Mouse (Mus musculus) liver, embryonic 16.5 days (tissue): Measurements from ENCODE around the gene Vmn2r12. TPM values are rescaled to one million over a fixed set of nuclear protein-coding genes. Genes with fewer than 3 reads are reported as not detected.
"Not testable (repeated sequence)": the region's sequence is repeated elsewhere in the genome, so short reads cannot be mapped to it uniquely, and the experiment has no call there.

ENCODE experiments used
- ATAC-seq: fragments of 200-750 bp; cut with Nextera tagmentation; 2 replicates; pipeline ENCODE4 v1.8.0; 2017; ENCODE audit warnings: low read depth, mild to moderate bottlenecking, moderate number of reproducible peaks, moderate library complexity
- H3K27ac ChIP-seq: fragments of 300-500 bp; sonication (generic); 2 replicates; pipeline ENCODE4 v1.5.1; 2014; ENCODE audit warnings: mild to moderate bottlenecking, low read length
- H3K27me3 ChIP-seq: fragments of 300-500 bp; sonication (generic); 2 replicates; pipeline ENCODE4 v1.6.1; 2014; ENCODE audit warnings: low read depth, low read length, mixed read lengths; ENCODE audit not compliant: control insufficient read depth, insufficient read depth
- H3K36me3 ChIP-seq: fragments of 300-500 bp; sonication (generic); 2 replicates; pipeline ENCODE4 v1.6.1; 2014; ENCODE audit warnings: mild to moderate bottlenecking; ENCODE audit not compliant: control insufficient read depth, insufficient read depth
- H3K4me1 ChIP-seq: fragments of 300-500 bp; sonication (generic); 2 replicates; pipeline ENCODE4 v1.6.1; 2014; ENCODE audit warnings: low read depth, low read length, mixed read lengths; ENCODE audit not compliant: control insufficient read depth
- H3K4me2 ChIP-seq: fragments of 300-500 bp; sonication (generic); 2 replicates; pipeline ENCODE4 v1.6.1; 2014; ENCODE audit warnings: low read depth, low read length, mixed read lengths
- H3K4me3 ChIP-seq: fragments of 300-500 bp; sonication (generic); 2 replicates; pipeline ENCODE4 v1.5.1; 2014; ENCODE audit warnings: low read depth, mild to moderate bottlenecking, low read length
- H3K9ac ChIP-seq: fragments of 300-500 bp; sonication (generic); 2 replicates; pipeline ENCODE4 v1.6.1; 2014; ENCODE audit warnings: low read depth, low read length
- H3K9me3 ChIP-seq: fragments of 300-500 bp; sonication (generic); replicated peaks from 2 replicates; pipeline ENCODE4 v1.6.1; 2016; ENCODE audit warnings: low read length; ENCODE audit not compliant: control insufficient read depth
- WGBS: fragments of 180-500 bp; shearing (Covaris S2); extraction: QIAGEN DNeasy Blood & Tissue Kit; methylation state at CpG from one replicate; pipeline ENCODE4 v1.1.7; 2014; ENCODE audit not compliant: insufficient replicate concordance; 5-methylcytosine and 5-hydroxymethylcytosine counted together
- polyA plus RNA-seq: library from polyadenylated mRNA; unstranded; fragments of >200 nt; fragmentation: Nextera tagmentation; extraction: Ambion mirVana; gene quantifications from 2 replicates; pipeline ENCODE4 v1.2.1, GENCODE M21; 2015

The Vmn2r12 gene
- polyA plus RNA-seq: not detected in 2 replicates

GRCm38 (mm10) chr5:109097850-109098249 lies at the start of gene Vmn2r12:
TSS of gene Vmn2r12 (minus strand) at chr5:109097950.
- H3K4me2 ChIP-seq, H3K9ac ChIP-seq, H3K27me3 ChIP-seq, H3K4me1 ChIP-seq, ATAC-seq, H3K4me3 ChIP-seq, H3K36me3 ChIP-seq, H3K27ac ChIP-seq, H3K9me3 ChIP-seq: not testable (repeated sequence)
- WGBS: 56% methylated on average over 5 of the region's 5 CpGs

- no peak for ATAC-seq
- H3K27ac ChIP-seq: no peak overlapping the region
- H3K4me3 ChIP-seq: no peak overlapping the region
- no peaks in the 10 kb centered on the region for H3K4me1 ChIP-seq
- 63% methylated on average over 2 of the region's 2 CpGs for WGBS
- no peak overlapping the region for H3K4me2 ChIP-seq
- H3K27me3 ChIP-seq: no peaks in the 10 kb centered on the region
- H3K36me3 ChIP-seq: no peaks in the 10 kb centered on the region
- H3K9ac ChIP-seq: no peak overlapping the region
- H3K9me3 ChIP-seq: no peaks in the 10 kb centered on the region
These were observed 41.8 kb upstream of the Vmn2r12 start for GRCm38 (mm10) chr5:109139546-109139945.

- Histone ChIP-seq H3K4me2 (no peak overlapping the region), H3K27ac (no peak overlapping the region), H3K9ac (no peak overlapping the region), H3K4me3 (no peak overlapping the region), H3K36me3 (no peaks in the 10 kb centered on the region), H3K27me3 (no peaks in the 10 kb centered on the region), H3K9me3 (no peaks in the 10 kb centered on the region), H3K4me1 (no peaks in the 10 kb centered on the region)
- ATAC-seq: no peak
- WGBS: 49% methylated on average over 2 of the region's 2 CpGs
These were observed 39.0 kb upstream of the Vmn2r12 start for GRCm38 (mm10) chr5:109136731-109137130.

DNA sequence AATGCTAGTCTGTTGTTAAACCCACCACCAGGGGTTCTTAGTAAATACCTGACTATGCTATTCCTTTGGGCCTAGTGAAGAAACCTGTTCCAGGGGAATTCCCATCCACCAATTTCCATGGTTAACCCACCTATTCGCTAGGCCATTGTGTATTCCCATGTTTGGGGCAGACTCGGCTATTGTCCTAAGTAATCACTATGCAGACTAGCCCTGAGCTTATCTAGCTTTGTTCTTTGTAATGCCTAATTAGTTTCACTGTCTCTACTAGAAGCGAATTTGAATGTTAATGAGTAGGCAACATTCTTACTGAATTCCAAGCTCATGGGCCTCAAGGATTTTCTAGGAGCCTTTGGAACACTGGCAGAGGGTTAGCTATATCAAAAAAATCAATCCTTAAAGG lies 1.3 kb downstream of the Vmn2r12 start:
- not testable (repeated sequence) for H3K27ac ChIP-seq, H3K9me3 ChIP-seq, H3K9ac ChIP-seq, H3K36me3 ChIP-seq, H3K27me3 ChIP-seq, ATAC-seq, H3K4me2 ChIP-seq, H3K4me1 ChIP-seq, H3K4me3 ChIP-seq
- 52% methylated on average over 3 of the region's 3 CpGs for WGBS

DNA sequence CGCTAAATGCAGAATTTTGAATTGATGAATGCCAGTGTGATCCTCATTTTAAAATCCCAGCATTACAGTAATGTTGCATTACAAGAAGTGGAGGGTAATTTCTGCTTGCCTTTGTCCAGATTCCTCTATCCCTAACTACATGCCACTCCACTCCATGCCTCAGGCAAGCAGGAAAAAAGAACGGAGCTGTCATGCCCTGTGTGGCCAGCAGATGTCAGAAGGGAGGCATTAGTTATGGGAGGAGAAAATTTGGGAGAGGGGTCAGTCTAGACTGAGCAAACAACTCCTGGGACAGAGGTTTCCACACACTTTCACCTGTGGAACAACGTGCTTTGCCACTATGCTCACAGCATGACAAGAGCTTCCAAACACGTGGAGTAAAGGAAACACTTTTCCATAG lies 25.7 kb downstream of the Vmn2r12 start:
- not testable (repeated sequence) for H3K4me3 ChIP-seq, H3K4me2 ChIP-seq, H3K4me1 ChIP-seq, H3K9me3 ChIP-seq, H3K36me3 ChIP-seq, H3K27ac ChIP-seq, H3K27me3 ChIP-seq, H3K9ac ChIP-seq, ATAC-seq
- WGBS: 33% methylated on average over 4 of the region's 4 CpGs

DNA sequence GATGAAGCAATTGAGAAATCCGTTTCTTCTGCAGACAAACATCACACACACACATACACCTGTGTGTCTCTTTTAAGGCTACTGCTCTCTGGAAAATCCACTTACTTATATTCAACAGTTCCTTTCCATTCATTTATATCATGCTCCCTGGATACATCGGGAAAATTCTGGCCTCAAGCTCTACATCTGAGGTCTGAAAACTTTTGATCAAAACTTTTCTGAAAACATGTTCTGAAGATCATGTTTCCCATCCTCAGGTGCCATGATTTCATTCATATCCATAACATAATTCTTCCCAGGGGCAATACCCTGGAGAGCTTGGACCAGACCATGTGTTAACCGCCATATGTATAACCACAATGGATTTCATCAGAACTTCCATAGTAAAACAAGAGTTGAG lies 38.3 kb downstream of the Vmn2r12 start, which contains the start of gene Vmn2r11:
Gene Vmn2r11 (minus strand): TSS at position 101 of the 400 bp plus-strand sequence.
- not testable (repeated sequence) for H3K9me3 ChIP-seq, H3K4me3 ChIP-seq, H3K9ac ChIP-seq, H3K4me2 ChIP-seq, H3K36me3 ChIP-seq, H3K4me1 ChIP-seq, ATAC-seq, H3K27me3 ChIP-seq, H3K27ac ChIP-seq
- WGBS: 59% methylated on average over 3 of the region's 3 CpGs

DNA sequence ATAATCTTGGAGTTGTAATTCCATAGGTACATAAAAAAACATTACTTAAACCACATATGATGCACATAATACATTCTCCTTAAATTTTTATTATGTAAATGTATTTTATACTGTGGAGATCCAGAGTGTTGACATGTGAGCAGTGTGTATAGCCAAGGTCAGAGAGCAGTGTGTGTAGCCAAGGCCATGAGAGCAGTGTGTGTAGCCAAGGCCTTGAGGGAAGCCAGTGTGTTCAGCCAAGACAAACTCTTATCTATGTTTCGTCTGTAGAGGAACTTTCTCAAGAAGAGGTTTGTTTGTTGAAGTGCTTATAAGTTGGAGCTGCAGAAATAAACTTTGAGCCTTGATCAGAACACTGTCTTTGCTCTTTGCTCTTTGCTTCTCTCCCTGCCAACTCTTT lies 42.5 kb downstream of the Vmn2r12 start:
- Histone ChIP-seq H3K27ac (no peak overlapping the region), H3K4me2 (no peak overlapping the region), H3K27me3 (no peaks in the 10 kb centered on the region), H3K4me1 (no peaks in the 10 kb centered on the region), H3K36me3 (no peaks in the 10 kb centered on the region), H3K4me3 (no peak overlapping the region), H3K9ac (no peak overlapping the region), H3K9me3 (no peaks in the 10 kb centered on the region)
- no peak for ATAC-seq
- WGBS: 47% methylated on average over 1 of the region's 1 CpGs

Other genes starting within 250 kb of the Vmn2r12 start
- not detected in 2 replicates for gene Vmn2r9, start 245.3 kb downstream of the Vmn2r12 start, polyA plus RNA-seq
- gene Vmn2r10, start 91.4 kb downstream of the Vmn2r12 start, polyA plus RNA-seq: not detected in 2 replicates
- not detected in 2 replicates for gene Vmn2r11, start 38.4 kb downstream of the Vmn2r12 start, polyA plus RNA-seq
- not detected in 2 replicates for gene Vmn2r13, start 94.2 kb upstream of the Vmn2r12 start, polyA plus RNA-seq
- gene Vmn2r14, start 126.8 kb upstream of the Vmn2r12 start, polyA plus RNA-seq: not detected in 2 replicates
- gene Vmn2r15, start 199.7 kb upstream of the Vmn2r12 start, polyA plus RNA-seq: not detected in 2 replicates
- gene Vmn2r16, start 232.2 kb upstream of the Vmn2r12 start, polyA plus RNA-seq: not detected in 2 replicates